Mouse (Mus musculus): ENCODE results near the gene Mfsd14a. TPM values are rescaled to one million over a fixed set of nuclear protein-coding genes. Genes with fewer than 3 reads are reported as not detected.

Gene Mfsd14a
- total RNA-seq, 2 experiments from 2014 or later = 10.5 to 11.0 TPM

- no peak for DNase-seq (ENCODE audit: low spot score)
These were observed 9.1 kb downstream of the Mfsd14a start for GRCm38 (mm10) chr3:116653278-116653945.

GRCm38 (mm10) chr3:116652033-116652446 lies 10.4 kb downstream of the Mfsd14a start:
- DNase-seq (ENCODE audit: low spot score) = no peak

GRCm38 (mm10) chr3:116650698-116651097 lies 11.8 kb downstream of the Mfsd14a start:
- DNase-seq (ENCODE audit: low spot score) = no peak

- DNase-seq (ENCODE audit: low spot score) = no peak
These were observed 13.7 kb downstream of the Mfsd14a start for GRCm38 (mm10) chr3:116648805-116649204.

GRCm38 (mm10) chr3:116646387-116646786 lies 16.1 kb downstream of the Mfsd14a start:
- DNase-seq (ENCODE audit: low spot score) = no peak

- no peak for DNase-seq (ENCODE audit: low spot score)
These were observed 20.1 kb downstream of the Mfsd14a start for GRCm38 (mm10) chr3:116642373-116642772.

GRCm38 (mm10) chr3:116641811-116642371 lies 20.6 kb downstream of the Mfsd14a start:
- no peak for DNase-seq (ENCODE audit: low spot score)

- DNase-seq (ENCODE audit: low spot score) = no peak
These were observed 22.5 kb downstream of the Mfsd14a start for GRCm38 (mm10) chr3:116640024-116640423.

GRCm38 (mm10) chr3:116638572-116638971 lies 23.9 kb downstream of the Mfsd14a start:
- no peak for DNase-seq (ENCODE audit: low spot score)

GRCm38 (mm10) chr3:116637693-116638476 lies 24.6 kb downstream of the Mfsd14a start:
- DNase-seq (ENCODE audit: low spot score) = no peak

- no peak for DNase-seq (ENCODE audit: low spot score)
These were observed 26.7 kb downstream of the Mfsd14a start for GRCm38 (mm10) chr3:116635799-116636198.

- no peak for DNase-seq (ENCODE audit: low spot score)
These were observed 27.6 kb downstream of the Mfsd14a start for GRCm38 (mm10) chr3:116634853-116635252.

- no peak for DNase-seq (ENCODE audit: low spot score)
These were observed 28.4 kb downstream of the Mfsd14a start for GRCm38 (mm10) chr3:116634091-116634490.

- no peak for DNase-seq (ENCODE audit: low spot score)
These were observed 29.5 kb downstream of the Mfsd14a start for GRCm38 (mm10) chr3:116632971-116633370.

GRCm38 (mm10) chr3:116631459-116631858 lies 31.0 kb downstream of the Mfsd14a start:
- no peak for DNase-seq (ENCODE audit: low spot score)

- DNase-seq (ENCODE audit: low spot score) = no peak
These were observed 39.8 kb downstream of the Mfsd14a start for GRCm38 (mm10) chr3:116622641-116623040.

GRCm38 (mm10) chr3:116620636-116621370 lies 41.7 kb downstream of the Mfsd14a start:
- no peak for DNase-seq (ENCODE audit: low spot score)

- no peak for DNase-seq (ENCODE audit: low spot score)
These were observed 43.6 kb downstream of the Mfsd14a start for GRCm38 (mm10) chr3:116618855-116619254.

- DNase-seq (ENCODE audit: low spot score) = no peak
These were observed 47.0 kb downstream of the Mfsd14a start for GRCm38 (mm10) chr3:116615318-116616068.

- DNase-seq (ENCODE audit: low spot score) = peak; percentile 4
These were observed 48.1 kb downstream of the Mfsd14a start, which contains the start of gene Trmt13 for GRCm38 (mm10) chr3:116614295-116614892. Gene Trmt13 (minus strand): TSS chr3:116614587.

- no peak for DNase-seq (ENCODE audit: low spot score)
These were observed 57.9 kb downstream of the Mfsd14a start for GRCm38 (mm10) chr3:116604570-116604969.

Measured in gastrocnemius, adult 18-20 months (tissue).